Mouse (Mus musculus) E14TG2a.4 (cell line): ENCODE data around the gene Ykt6.

ENCODE experiments used
- H3K27me3 ChIP-seq: 2 replicates; pipeline ENCODE4 v1.6.1; 2014; ENCODE audit warnings: low read length, control low read depth; ENCODE audit not compliant: insufficient read depth
- H3K36me3 ChIP-seq: 2 replicates; pipeline ENCODE4 v1.6.1; 2014; ENCODE audit warnings: low read length, control low read depth; ENCODE audit not compliant: insufficient read depth
- H3K4me1 ChIP-seq: replicated peaks from 2 replicates; pipeline ENCODE4 v1.6.1; 2014; ENCODE audit warnings: low read depth, low read length, control low read depth
- H3K4me3 ChIP-seq: replicated peaks from 2 replicates; pipeline ENCODE4 v1.5.1; 2014; ENCODE audit warnings: mild to moderate bottlenecking, low read length
- H3K9me3 ChIP-seq: 2 replicates; pipeline ENCODE4 v1.6.1; 2014; ENCODE audit warnings: low read length, control low read depth
- CTCF ChIP-seq: conservative IDR thresholded peaks from 2 replicates; pipeline ENCODE4 v1.5.1; 2014; ENCODE audit warnings: low read length
- NANOG ChIP-seq: IDR thresholded peaks from 2 replicates; pipeline ENCODE4 v1.6.1; 2014; ENCODE audit warnings: borderline replicate concordance, low read length, mixed read lengths
- POU5F1 ChIP-seq: IDR thresholded peaks from 2 replicates; pipeline ENCODE4 v1.6.1; 2014; ENCODE audit warnings: low read length, borderline replicate concordance

The Ykt6 gene

GRCm38 (mm10) chr11:5954965-5955504 lies 458 bp upstream of the Ykt6 start:
- Histone ChIP-seq H3K4me3 (peak overlapping the region; percentile 92), H3K27me3 (no peaks in the 10 kb centered on the region), H3K4me1 (peaks cover 30% of the 10 kb centered on the region), H3K36me3 (peaks cover 12% of the 10 kb centered on the region), H3K9me3 (no peaks in the 10 kb centered on the region)
- no peak for TF ChIP-seq NANOG
- no peak; the same call in 1 of the 2 replicates for TF ChIP-seq CTCF
- no peak for TF ChIP-seq POU5F1

- no peaks in the 10 kb centered on the region for H3K27me3 ChIP-seq
- H3K9me3 ChIP-seq: no peaks in the 10 kb centered on the region
- H3K36me3 ChIP-seq: peaks cover 62% of the 10 kb centered on the region
- H3K4me1 ChIP-seq: peaks cover 21% of the 10 kb centered on the region
- no peak for TF ChIP-seq POU5F1
- H3K4me3 ChIP-seq: no peak overlapping the region
Measured at GRCm38 (mm10) chr11:5960051-5960450, 4.6 kb downstream of the Ykt6 start.

DNA sequence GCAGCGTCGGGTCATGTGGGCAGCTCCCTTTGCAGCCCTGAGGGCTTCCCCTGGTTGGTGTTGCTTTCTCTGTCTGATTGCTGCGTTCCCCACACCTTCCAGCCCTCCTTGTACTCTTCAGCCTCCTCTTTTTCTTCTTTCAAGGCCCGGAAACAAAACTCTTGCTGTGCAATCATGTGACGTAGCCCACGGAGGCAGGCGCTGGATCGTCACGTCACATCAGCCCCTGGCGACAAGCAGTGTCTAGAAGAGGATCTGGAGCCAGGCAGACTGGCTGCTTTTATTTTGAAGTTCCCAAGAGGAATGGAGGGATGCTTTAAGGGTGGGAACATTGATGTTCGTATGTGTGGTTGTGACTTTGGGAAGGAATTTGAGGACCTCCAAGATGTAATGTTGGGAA lies 10.4 kb downstream of the Ykt6 start:
- no peak overlapping the region for H3K4me3 ChIP-seq
- H3K9me3 ChIP-seq: no peaks in the 10 kb centered on the region
- peaks cover 49% of the 10 kb centered on the region for H3K4me1 ChIP-seq
- TF ChIP-seq NANOG (no peak), CTCF (no peak), POU5F1 (no peak)
- peaks cover 2% of the 10 kb centered on the region; the same call in 1 of the 2 replicates for H3K27me3 ChIP-seq
- peaks cover 99% of the 10 kb centered on the region for H3K36me3 ChIP-seq

DNA sequence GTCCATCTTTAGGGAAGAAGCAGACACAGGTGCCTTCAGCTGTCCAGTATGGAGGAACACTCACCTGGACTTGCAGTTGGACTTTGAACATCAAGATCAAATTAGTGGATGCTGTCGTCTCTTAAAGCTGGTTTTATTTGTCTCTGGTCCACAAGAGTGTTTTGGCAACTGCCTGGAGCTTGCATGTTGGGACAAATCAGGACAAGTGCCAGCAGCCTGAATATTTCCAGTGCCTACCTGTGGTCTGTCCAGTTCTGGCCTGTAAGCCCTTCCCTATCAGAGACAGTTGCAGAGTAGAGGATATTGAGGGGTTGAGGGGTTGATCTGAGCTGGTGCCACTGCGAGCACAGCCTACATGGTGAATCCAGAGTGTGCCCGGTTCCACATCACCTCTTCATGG lies 11.3 kb downstream of the Ykt6 start:
- Histone ChIP-seq H3K4me1 (peaks cover 58% of the 10 kb centered on the region), H3K4me3 (no peak overlapping the region), H3K9me3 (no peaks in the 10 kb centered on the region), H3K27me3 (peaks cover 6% of the 10 kb centered on the region; the same call in 1 of the 2 replicates), H3K36me3 (peaks cover 94% of the 10 kb centered on the region)
- no peak for TF ChIP-seq CTCF
- no peak for TF ChIP-seq POU5F1
- no peak for TF ChIP-seq NANOG

GRCm38 (mm10) chr11:5968223-5968622 lies 12.7 kb downstream of the Ykt6 start:
- no peaks in the 10 kb centered on the region for H3K9me3 ChIP-seq
- H3K4me1 ChIP-seq: peaks cover 73% of the 10 kb centered on the region
- H3K27me3 ChIP-seq: peaks cover 13% of the 10 kb centered on the region; the same call in 1 of the 2 replicates
- peaks cover 79% of the 10 kb centered on the region for H3K36me3 ChIP-seq
- TF ChIP-seq NANOG (no peak), CTCF (no peak), POU5F1 (no peak)
- no peak overlapping the region for H3K4me3 ChIP-seq

DNA sequence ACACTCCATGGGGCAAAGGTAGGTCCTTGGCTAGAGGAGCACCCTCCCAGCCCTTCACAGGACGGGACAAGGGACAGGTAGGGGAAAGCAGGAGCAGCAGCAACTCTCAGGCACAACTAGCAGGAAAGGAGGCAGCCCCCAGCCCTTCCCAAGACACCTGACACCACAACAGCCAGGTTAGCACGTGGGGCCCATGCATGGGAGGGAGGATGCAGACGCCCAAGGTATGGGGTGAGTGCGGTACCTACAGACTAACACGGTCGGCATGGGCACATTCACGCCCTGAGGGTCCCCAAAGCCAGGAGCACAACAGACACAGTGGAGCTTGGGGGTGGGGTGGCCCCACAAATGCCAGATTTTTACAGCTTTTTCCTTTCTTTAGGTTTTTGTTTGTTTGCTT lies 15.7 kb downstream of the Ykt6 start:
- Histone ChIP-seq H3K4me3 (peak overlapping the region; percentile 72), H3K4me1 (peaks cover 81% of the 10 kb centered on the region), H3K36me3 (peaks cover 50% of the 10 kb centered on the region), H3K27me3 (peaks cover 13% of the 10 kb centered on the region; the same call in 1 of the 2 replicates), H3K9me3 (no peaks in the 10 kb centered on the region)
- no peak for TF ChIP-seq CTCF
- TF ChIP-seq POU5F1: no peak
- TF ChIP-seq NANOG: no peak

GRCm38 (mm10) chr11:5973151-5973550 lies 17.7 kb downstream of the Ykt6 start:
- H3K4me3 ChIP-seq: no peak overlapping the region
- TF ChIP-seq POU5F1: no peak
- no peak for TF ChIP-seq CTCF
- TF ChIP-seq NANOG: no peak
- peaks cover 13% of the 10 kb centered on the region; the same call in 1 of the 2 replicates for H3K27me3 ChIP-seq
- peaks cover 31% of the 10 kb centered on the region for H3K36me3 ChIP-seq
- no peaks in the 10 kb centered on the region for H3K9me3 ChIP-seq
- peaks cover 82% of the 10 kb centered on the region for H3K4me1 ChIP-seq

- Histone ChIP-seq H3K4me3 (no peak overlapping the region), H3K9me3 (no peaks in the 10 kb centered on the region), H3K27me3 (peaks cover 13% of the 10 kb centered on the region; the same call in 1 of the 2 replicates), H3K36me3 (peaks cover 26% of the 10 kb centered on the region), H3K4me1 (peaks cover 82% of the 10 kb centered on the region)
- TF ChIP-seq CTCF: no peak
- TF ChIP-seq NANOG: no peak
- TF ChIP-seq POU5F1: no peak
Measured at GRCm38 (mm10) chr11:5974053-5974452, 18.6 kb downstream of the Ykt6 start.

- TF ChIP-seq POU5F1: no peak
- TF ChIP-seq CTCF: no peak
- TF ChIP-seq NANOG: no peak
- peaks cover 25% of the 10 kb centered on the region for H3K36me3 ChIP-seq
- H3K4me3 ChIP-seq: no peak overlapping the region
- H3K4me1 ChIP-seq: peaks cover 88% of the 10 kb centered on the region
- no peaks in the 10 kb centered on the region for H3K9me3 ChIP-seq
- peaks cover 13% of the 10 kb centered on the region; the same call in 1 of the 2 replicates for H3K27me3 ChIP-seq
Measured at GRCm38 (mm10) chr11:5975068-5975467, 19.6 kb downstream of the Ykt6 start.
